Mouse (Mus musculus): ENCODE results near the gene Xbp1. TPM values are rescaled to one million over a fixed set of nuclear protein-coding genes. Genes with fewer than 3 reads are reported as not detected.

Xbp1 gene
- total and polyA plus RNA-seq, 3 experiments: 111 to 133 (median 131) TPM

- no peak for TF ChIP-seq MEF2A (IDR thresholded peaks at IDR 0.05; ENCODE audit: borderline replicate concordance, low read depth, low read length)
- no peak for TF ChIP-seq ETS1 (conservative IDR thresholded peaks at IDR 0.05; ENCODE audit: low read depth, low read length)
- TF ChIP-seq ZMIZ1 (IDR thresholded peaks at IDR 0.05; ENCODE audit: low read depth, low read length): peak; percentile 47; the same call in 1 of the 2 replicates
- no peak for TF ChIP-seq PAX5 (IDR thresholded peaks at IDR 0.05; ENCODE audit: low read length)
- no peak for TF ChIP-seq RAD21 (IDR thresholded peaks at IDR 0.05; ENCODE audit: low read depth, low read length)
- TF ChIP-seq TCF12 (IDR thresholded peaks at IDR 0.05; ENCODE audit: low read depth, low read length): no peak
- no peak for TF ChIP-seq HCFC1 (IDR thresholded peaks at IDR 0.05; ENCODE audit: low read depth, low read length)
- TF ChIP-seq BHLHE40 (IDR thresholded peaks at IDR 0.05; ENCODE audit: low read depth, low read length): 0 out of 2 replicates have a peak, but pooled peaks have one; percentile 14
- no peak for TF ChIP-seq SMC3 (IDR thresholded peaks at IDR 0.05; ENCODE audit: low read depth, low read length)
Observed at GRCm38 (mm10) chr11:5522798-5523415, 2.4 kb downstream of the Xbp1 start (continued).

GRCm38 (mm10) chr11:5525418-5525817 lies 5.0 kb downstream of the Xbp1 start:
- Histone ChIP-seq H3K4me3 (replicated peaks in 1 of 3; ENCODE audit: low read depth in 2 of 3, low read length in 2 of 3, poor library complexity in 1 of 3) (no peak overlapping the region), H3K79me2 (replicated peaks; ENCODE audit: control insufficient read depth, extremely low read depth, insufficient read depth, poor library complexity, severe bottlenecking) (peaks cover 42% of the 10 kb centered on the region), H3K9me3 (replicated peaks; ENCODE audit: low read length) (no peaks in the 10 kb centered on the region), H3K36me3 (replicated peaks in 1 of 2; ENCODE audit: control insufficient read depth in 1 of 2, insufficient read depth in 1 of 2, low read length in 1 of 2) (peaks cover 58 to 82% of the 10 kb centered on the region in 2 experiments), H3K27ac (ENCODE audit: insufficient read depth, low read depth) (no peak overlapping the region), H3K9ac (ENCODE audit: insufficient read depth, low read depth) (no peak overlapping the region), H3K4me2 (ENCODE audit: insufficient read depth, low read depth, poor library complexity, severe bottlenecking) (no peak overlapping the region), H3K4me1 (ENCODE audit: control insufficient read depth in 1 of 2, insufficient read depth in 2 of 2) (peaks cover 15 to 55% of the 10 kb centered on the region in 2 experiments), H3K27me3 (replicated peaks) (no peaks in the 10 kb centered on the region)
- DNase-seq (ENCODE audit: extremely low read depth): no peak
- peak; percentile 76 for TF ChIP-seq ZMIZ1 (IDR thresholded peaks at IDR 0.05; ENCODE audit: low read depth, low read length)
- no peak for TF ChIP-seq IRF4 (IDR thresholded peaks at IDR 0.05; ENCODE audit: low read depth, low read length)
- dilution Hi-C loops (cut with MboI; ENCODE audit: extremely low pct_ligation_motif_present, extremely low pct_unique_long_range_greater_than_20kb, low sequenced_read_pairs): no loop called here
- in situ Hi-C loops (cut with MboI; ENCODE audit: low pct_ligation_motif_present, low pct_unique_long_range_greater_than_20kb, low sequenced_read_pairs): no loop called here

- H3K4me3 ChIP-seq (replicated peaks in 1 of 3; ENCODE audit: low read depth in 2 of 3, low read length in 2 of 3, poor library complexity in 1 of 3): no peak overlapping the region
- H3K27ac ChIP-seq (ENCODE audit: insufficient read depth, low read depth): peak overlapping the region; percentile 60
- H3K36me3 ChIP-seq (replicated peaks in 1 of 2; ENCODE audit: control insufficient read depth in 1 of 2, insufficient read depth in 1 of 2, low read length in 1 of 2): peaks cover 71 to 96% of the 10 kb centered on the region in 2 experiments
- in situ Hi-C loops (cut with MboI; ENCODE audit: low pct_ligation_motif_present, low pct_unique_long_range_greater_than_20kb, low sequenced_read_pairs): no loop called here
- no peak overlapping the region for H3K9ac ChIP-seq (ENCODE audit: insufficient read depth, low read depth)
- H3K4me1 ChIP-seq (ENCODE audit: control insufficient read depth in 1 of 2, insufficient read depth in 2 of 2): peaks cover 15 to 55% of the 10 kb centered on the region in 2 experiments
- dilution Hi-C loops (cut with MboI; ENCODE audit: extremely low pct_ligation_motif_present, extremely low pct_unique_long_range_greater_than_20kb, low sequenced_read_pairs): no loop called here
- no peaks in the 10 kb centered on the region for H3K9me3 ChIP-seq (replicated peaks; ENCODE audit: low read length)
- 0 out of 2 replicates have a peak, but pooled peaks have one; percentile 0 for TF ChIP-seq HCFC1 (IDR thresholded peaks at IDR 0.05; ENCODE audit: low read depth, low read length)
- 0 out of 2 replicates have a peak, but pooled peaks have one; percentile 7 for TF ChIP-seq KAT2A (IDR thresholded peaks at IDR 0.05; ENCODE audit: insufficient replicate concordance, low read length)
- peak; percentile 66 for TF ChIP-seq ZMIZ1 (IDR thresholded peaks at IDR 0.05; ENCODE audit: low read depth, low read length)
- TF ChIP-seq JUN (IDR thresholded peaks at IDR 0.05; ENCODE audit: insufficient read depth, low read depth, low read length): 0 out of 2 replicates have a peak, but pooled peaks have one; percentile 1
- peak; percentile 48; the same call in 1 of the 2 replicates for TF ChIP-seq IRF4 (IDR thresholded peaks at IDR 0.05; ENCODE audit: low read depth, low read length)
- peak; percentile 52 for TF ChIP-seq CHD2 (IDR thresholded peaks at IDR 0.05; ENCODE audit: low read length)
- 0 out of 2 replicates have a peak, but pooled peaks have one; percentile 17 for TF ChIP-seq MYC (IDR thresholded peaks at IDR 0.05; ENCODE audit: low read depth, low read length)
- no peak for TF ChIP-seq PAX5 (IDR thresholded peaks at IDR 0.05; ENCODE audit: low read length)
- no peak for TF ChIP-seq BHLHE40 (IDR thresholded peaks at IDR 0.05; ENCODE audit: low read depth, low read length)
- peak; percentile 62; the same call in 1 of the 2 replicates for TF ChIP-seq SIN3A (IDR thresholded peaks at IDR 0.05; ENCODE audit: low read length)
- no peak for TF ChIP-seq MAX (IDR thresholded peaks at IDR 0.05; ENCODE audit: low read length)
- TF ChIP-seq POLR2AphosphoS2 (IDR thresholded peaks at IDR 0.05; ENCODE audit: low read depth, low read length): peak; percentile 99
- TF ChIP-seq TBP (conservative IDR thresholded peaks at IDR 0.05; ENCODE audit: low read depth, low read length): 0 out of 2 replicates have a peak, but pooled peaks have one; percentile 40
- TF ChIP-seq POLR2A (IDR thresholded peaks at IDR 0.05; ENCODE audit: low read depth, low read length): peak; percentile 52
- no peak for TF ChIP-seq MXI1 (IDR thresholded peaks at IDR 0.05; ENCODE audit: low read depth, low read length)
- peak; percentile 65; the same call in 1 of the 2 replicates for TF ChIP-seq RCOR1 (conservative IDR thresholded peaks at IDR 0.05; ENCODE audit: low read depth, low read length)
- peak; percentile 49; the same call in 1 of the 2 replicates for TF ChIP-seq EP300 (IDR thresholded peaks at IDR 0.05; ENCODE audit: low read length)
- no peaks in the 10 kb centered on the region for H3K27me3 ChIP-seq (replicated peaks)
- no peak overlapping the region for H3K4me2 ChIP-seq (ENCODE audit: insufficient read depth, low read depth, poor library complexity, severe bottlenecking)
- peaks cover 32% of the 10 kb centered on the region for H3K79me2 ChIP-seq (replicated peaks; ENCODE audit: control insufficient read depth, extremely low read depth, insufficient read depth, poor library complexity, severe bottlenecking)
- no peak for DNase-seq (ENCODE audit: extremely low read depth)
Observed at GRCm38 (mm10) chr11:5526573-5527439, 6.3 kb downstream of the Xbp1 start.
